Mouse (Mus musculus) lung, postnatal 36 days (tissue): Measurements from ENCODE around the gene Pink1.
"Not testable (repeated sequence)": the region's sequence is repeated elsewhere in the genome, so short reads cannot be mapped to it uniquely, and the experiment has no call there.

Experiments used
- DNase-seq: peaks from one replicate; pipeline ENCODE4 v3.0.0; 2022; ENCODE audit warnings: mixed read lengths

Pink1 gene

GRCm38 (mm10) chr4:138342048-138342447 lies 15.9 kb upstream of the Pink1 start:
- no peak for DNase-seq

- no peak for DNase-seq
These were observed 15.3 kb upstream of the Pink1 start for GRCm38 (mm10) chr4:138341393-138341792.

DNA sequence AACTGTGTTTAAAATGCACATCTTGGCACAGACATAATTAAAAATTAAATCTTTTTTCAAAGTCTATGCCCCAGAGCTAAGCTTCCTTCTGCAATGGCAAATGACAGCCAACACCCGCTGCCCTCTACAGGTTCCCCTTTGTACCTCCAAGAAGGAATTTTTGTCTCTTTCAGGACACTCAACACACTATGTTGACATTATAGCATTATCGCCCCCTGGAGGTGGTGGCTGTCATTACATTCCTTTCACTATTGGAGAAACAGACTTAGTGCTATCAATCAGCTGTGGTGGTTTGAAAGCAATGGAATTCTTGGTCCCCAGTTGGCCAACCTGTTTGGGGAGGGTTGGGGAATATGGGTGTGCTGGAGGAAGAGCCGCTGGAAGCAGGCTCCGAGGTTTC lies 13.9 kb upstream of the Pink1 start:
- peak; percentile 82 for DNase-seq

DNA sequence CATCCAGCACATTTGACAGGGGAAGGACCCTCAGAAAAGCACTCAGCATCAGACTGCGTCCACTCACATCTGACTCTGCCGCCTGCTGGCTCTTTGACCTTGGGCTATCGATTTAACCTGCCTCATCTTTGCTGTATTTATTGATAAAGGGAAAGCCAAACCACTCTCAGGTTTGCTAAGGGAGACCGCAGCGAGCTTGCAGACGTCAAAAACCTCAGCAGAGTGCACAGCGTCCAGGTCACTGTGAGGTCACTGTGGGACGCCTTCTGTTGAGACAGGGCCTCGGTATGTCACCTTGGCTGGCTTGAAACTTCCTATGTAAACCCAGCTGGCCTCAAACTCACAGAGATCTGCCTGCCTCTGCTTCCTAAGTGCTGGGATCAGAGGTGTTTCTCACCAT lies 11.2 kb upstream of the Pink1 start:
- DNase-seq, result no peak

GRCm38 (mm10) chr4:138336876-138337275 lies 10.8 kb upstream of the Pink1 start:
- no peak for DNase-seq

- no peak for DNase-seq
These were observed 9.5 kb upstream of the Pink1 start for GRCm38 (mm10) chr4:138335648-138336047.

DNA sequence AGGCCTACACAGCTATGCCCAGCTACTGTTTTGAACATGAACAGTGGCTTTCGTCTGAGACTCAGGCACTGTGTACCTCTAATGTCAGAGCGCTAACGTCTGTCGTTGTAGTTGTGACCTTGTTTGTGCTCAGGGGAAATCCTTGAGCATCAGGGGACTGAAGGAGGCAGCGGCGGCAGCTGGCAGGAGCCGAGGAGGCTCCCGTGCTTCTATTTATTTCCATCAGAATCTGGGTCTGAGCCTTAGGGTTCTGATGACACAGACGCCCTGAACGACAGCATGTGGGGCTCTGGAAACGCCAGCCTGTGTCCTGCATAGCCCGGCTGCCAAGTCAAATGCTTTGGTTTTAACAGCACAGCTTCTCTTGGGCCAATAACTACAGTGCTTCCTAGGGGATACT lies 8.9 kb upstream of the Pink1 start:
- DNase-seq, result no peak

DNA sequence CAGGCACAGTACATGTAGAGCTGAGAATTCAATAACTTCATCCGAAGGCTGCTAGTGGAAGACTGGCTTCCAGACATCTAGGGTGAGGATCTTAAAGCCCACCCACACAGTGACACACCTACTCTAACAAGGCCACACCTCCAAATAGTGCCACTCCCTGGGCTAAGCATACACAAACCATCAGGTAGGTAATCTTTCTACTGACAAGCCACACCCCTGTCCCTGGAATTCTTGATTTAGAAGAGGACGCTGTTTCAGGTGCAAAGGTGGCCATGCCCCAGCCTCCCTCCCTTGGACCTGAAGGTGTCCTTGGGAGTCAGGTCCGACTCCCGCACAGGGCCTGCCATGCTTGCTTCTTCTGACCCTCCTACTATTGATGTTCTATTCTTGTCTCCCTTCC lies 7.0 kb upstream of the Pink1 start:
- DNase-seq, result no peak

- DNase-seq, result no peak
These were observed 5.5 kb upstream of the Pink1 start for GRCm38 (mm10) chr4:138331647-138332046.

- no peak for DNase-seq
These were observed 4.2 kb upstream of the Pink1 start for GRCm38 (mm10) chr4:138330264-138330671.

DNA sequence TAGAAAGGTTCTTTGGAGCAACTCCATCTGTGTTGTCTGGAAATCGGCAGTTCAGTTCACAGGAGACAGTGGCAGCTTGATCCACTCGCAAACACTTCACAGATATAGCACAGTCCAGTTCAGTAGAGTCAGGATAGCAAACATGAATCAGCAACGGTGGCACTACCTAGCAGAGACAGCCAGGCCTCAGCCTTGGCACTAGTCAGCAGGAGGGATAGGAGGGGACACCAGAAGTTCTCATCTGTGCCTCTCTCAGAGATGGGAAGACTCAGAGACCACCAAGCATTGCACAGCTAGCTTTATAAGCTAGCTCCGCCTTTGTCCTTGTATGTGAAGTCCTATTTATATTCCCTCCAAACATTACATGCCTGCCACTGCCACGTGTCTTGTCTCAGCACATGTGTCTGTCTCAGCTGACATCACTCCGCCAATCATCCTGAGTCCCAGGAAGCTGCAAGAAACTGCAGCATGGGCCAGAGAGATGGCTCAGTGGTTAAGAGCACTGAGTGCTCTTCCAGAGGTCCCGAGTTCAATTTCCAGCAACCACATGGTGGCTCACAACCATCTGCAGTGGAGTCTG lies 1.9 kb upstream of the Pink1 start:
- DNase-seq, result no peak

GRCm38 (mm10) chr4:138327155-138327554 lies 1.0 kb upstream of the Pink1 start:
- DNase-seq, result not testable (repeated sequence)

DNA sequence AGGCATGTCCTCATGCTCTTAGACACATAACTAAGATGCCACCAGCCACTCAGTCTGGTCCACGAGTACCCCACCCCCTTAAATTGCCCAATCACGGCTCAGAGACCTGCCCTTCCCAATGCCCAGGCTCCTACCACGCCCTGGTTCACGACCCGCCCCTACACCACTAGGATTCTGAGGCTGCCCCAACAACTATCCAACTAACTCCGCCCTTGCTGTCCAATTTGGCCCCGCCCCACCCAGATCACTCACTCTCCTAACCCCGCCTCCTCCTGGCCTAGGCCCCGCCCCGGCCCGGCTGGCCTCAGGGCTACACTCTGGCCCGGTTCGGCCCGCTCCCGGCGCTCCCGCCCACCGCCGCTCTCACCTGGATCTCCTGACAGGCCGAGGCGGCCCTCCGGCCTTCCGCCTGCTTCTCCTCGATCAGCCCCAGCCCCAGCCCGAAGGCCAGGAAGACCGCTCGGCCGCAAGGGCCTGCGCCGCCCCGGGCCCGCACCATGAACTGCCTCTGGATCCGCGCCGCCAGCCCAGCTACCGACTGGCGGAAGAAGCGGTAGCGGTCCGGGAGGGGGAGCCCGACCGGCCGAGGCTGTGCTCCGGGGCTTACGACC lies 536 bp downstream of the Pink1 start:
- peak; percentile 99 for DNase-seq

DNA sequence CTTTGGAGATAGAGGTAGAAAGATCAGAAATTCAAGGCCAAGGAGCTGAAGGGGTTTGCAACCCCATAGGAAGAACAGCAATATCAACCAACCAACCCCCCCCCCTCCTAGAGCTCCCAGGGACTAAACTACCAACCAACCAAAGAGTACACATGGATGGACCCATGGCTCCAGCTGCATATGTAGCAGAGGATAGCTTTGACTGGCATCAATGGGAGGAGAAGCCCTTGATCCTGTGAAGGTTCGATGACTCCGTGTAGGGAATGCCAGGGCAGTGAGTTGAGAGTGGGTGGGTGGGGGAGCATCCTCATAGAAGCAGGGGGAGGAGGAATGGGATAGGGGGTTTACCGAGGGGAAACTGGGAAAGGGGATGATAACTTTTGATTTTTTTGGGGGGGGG lies 1.7 kb downstream of the Pink1 start:
- DNase-seq, result no peak

DNA sequence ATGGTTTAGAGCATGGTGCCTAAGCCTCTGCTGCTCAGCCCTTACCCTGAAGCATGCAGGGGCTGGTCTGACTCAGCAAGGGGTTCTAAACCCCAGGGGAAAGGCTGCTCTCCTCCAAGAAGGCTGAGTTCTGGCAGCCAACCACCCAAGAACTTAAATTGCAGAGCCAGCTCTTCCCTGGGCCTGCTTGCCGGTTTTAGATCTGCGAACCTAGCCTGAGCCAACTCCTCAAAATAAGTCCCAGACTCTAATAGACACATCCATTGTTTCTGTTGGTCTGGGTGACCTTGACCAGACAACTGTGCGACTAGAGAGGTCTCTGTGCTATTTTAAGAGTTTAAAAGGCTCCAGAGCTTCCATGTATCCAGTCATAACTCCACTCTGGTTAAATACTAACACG lies 2.4 kb downstream of the Pink1 start:
- DNase-seq, result no peak

DNA sequence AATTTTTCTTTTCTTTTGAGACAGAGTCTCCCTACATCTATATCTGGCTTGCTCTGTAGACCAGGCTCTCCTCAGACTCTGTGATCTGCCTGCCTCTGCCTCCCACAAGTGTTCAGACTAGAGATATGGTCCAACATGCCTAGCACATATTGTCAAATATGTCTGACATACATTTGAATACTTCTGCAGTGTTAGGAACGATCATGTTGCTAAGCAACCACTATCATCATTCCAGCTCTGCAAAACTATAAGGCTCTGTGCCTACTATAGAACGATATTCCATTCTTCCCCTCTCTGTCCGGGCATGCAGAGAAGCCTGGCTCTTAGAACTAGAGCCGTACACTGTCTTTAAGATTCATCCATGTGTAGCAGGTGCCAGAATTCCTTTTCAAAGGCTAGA lies 3.4 kb downstream of the Pink1 start:
- DNase-seq, result no peak

- DNase-seq, result no peak
These were observed 4.6 kb downstream of the Pink1 start for GRCm38 (mm10) chr4:138321488-138321887.

GRCm38 (mm10) chr4:138320711-138321110 lies 5.4 kb downstream of the Pink1 start:
- DNase-seq, result no peak

- peak; percentile 93 for DNase-seq
These were observed 6.6 kb downstream of the Pink1 start for GRCm38 (mm10) chr4:138319508-138319907.

GRCm38 (mm10) chr4:138318509-138319266 lies 7.4 kb downstream of the Pink1 start:
- peak; percentile 62 for DNase-seq

- no peak for DNase-seq
These were observed 9.7 kb downstream of the Pink1 start for GRCm38 (mm10) chr4:138316369-138316768.

GRCm38 (mm10) chr4:138315781-138316180 lies 10.3 kb downstream of the Pink1 start:
- no peak for DNase-seq

- no peak for DNase-seq
These were observed 12.3 kb downstream of the Pink1 start for GRCm38 (mm10) chr4:138313795-138314194.

- no peak for DNase-seq
These were observed 13.1 kb downstream of the Pink1 start for GRCm38 (mm10) chr4:138313021-138313420.
